Mouse (Mus musculus): ENCODE results near the gene Efna3. TPM values are rescaled to one million over a fixed set of nuclear protein-coding genes. Genes with fewer than 3 reads are reported as not detected.

Efna3 gene
- polyA plus RNA-seq, 1 experiment from 2014 or later: 9.0 TPM

DNA sequence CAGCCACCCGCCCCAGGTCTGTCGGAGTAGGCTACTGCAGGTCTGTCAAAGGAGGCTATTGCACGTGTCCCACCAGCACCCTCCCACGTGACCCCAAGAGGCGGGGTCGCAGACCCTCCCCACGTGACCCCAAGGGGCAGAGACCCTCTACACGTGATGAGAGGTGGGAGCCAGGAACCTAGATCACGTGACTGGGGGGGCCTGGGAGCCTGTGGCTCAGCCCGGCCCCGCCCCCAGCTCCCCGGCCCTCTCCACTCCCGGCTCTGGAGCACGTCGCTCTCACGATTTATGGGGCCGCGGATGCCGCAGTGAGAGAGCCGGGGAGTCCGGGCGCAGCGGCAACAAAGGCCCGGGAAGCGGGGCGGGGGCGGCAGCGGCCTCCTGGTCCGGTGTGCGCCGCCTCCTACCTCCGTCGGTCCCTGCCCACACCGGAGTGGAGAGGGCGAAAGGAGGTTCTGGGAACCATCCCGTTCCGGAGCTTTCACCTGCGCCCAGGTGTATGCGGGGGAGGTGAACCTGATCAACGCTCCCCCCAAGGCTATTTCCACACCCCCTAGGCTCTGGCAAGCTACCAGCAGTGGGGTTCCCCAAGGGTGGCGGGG is 2.1 kb downstream of the Efna3 start:
- H3K27ac ChIP-seq: peak overlapping the region; percentile 44; the same call in 1 of the 2 replicates
- H3K9ac ChIP-seq: peak overlapping the region; percentile 57
- peaks cover 43% of the 10 kb centered on the region for H3K27me3 ChIP-seq (replicated peaks)
- peak overlapping the region; percentile 98 for H3K4me2 ChIP-seq (replicated peaks)
- H3K36me3 ChIP-seq: no peaks in the 10 kb centered on the region
- H3K4me1 ChIP-seq (replicated peaks): peaks cover 51% of the 10 kb centered on the region
- WGBS: 1% methylated on average over 41 of the region's 41 CpGs
- peak overlapping the region; percentile 61 for H3K4me3 ChIP-seq (replicated peaks)
- peak; percentile 20 for ATAC-seq
- no peaks in the 10 kb centered on the region for H3K9me3 ChIP-seq

DNA sequence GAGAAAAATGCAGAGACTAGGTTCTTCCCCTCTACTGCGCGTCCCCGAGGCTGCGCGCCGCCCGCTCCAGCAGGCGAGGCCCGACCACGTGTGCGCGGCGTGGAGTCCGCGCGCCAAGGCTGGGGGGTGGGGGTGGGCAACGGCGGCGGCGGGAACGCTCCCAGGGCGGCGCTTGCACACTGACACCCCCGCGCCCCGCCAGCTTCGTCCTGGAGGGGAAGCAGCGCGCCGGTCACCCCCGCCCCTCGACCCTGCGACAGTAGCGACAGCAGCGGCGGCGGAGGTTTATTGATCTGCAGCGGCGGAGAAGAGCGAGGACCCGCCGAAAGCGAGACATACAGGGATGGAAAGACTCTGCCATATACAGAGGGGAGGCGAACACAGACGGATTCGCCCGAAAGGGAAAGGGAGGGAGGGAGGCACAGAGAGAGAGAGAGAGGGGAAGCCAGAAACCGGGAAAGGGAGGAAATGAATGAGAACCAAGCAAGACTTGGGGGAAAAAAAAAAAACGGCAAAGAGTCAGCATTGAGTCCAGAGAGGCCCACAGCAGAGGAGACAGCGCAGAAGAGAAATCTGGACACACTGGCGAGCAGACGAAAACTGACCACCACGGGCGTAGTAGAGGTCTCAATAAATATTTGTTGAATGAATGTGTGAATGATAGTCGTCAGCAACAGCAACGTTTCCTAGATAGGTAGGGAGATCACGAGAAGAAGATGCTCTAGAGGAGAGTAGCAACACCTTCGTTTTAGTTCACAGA is 3.0 kb downstream of the Efna3 start:
- Histone ChIP-seq H3K9ac (peak overlapping the region; percentile 43; the same call in 1 of the 2 replicates), H3K9me3 (no peaks in the 10 kb centered on the region), H3K36me3 (no peaks in the 10 kb centered on the region), H3K27ac (no peak overlapping the region), H3K27me3 (replicated peaks) (peaks cover 43% of the 10 kb centered on the region), H3K4me3 (replicated peaks) (peak overlapping the region; percentile 61), H3K4me1 (replicated peaks) (peaks cover 60% of the 10 kb centered on the region), H3K4me2 (replicated peaks) (peak overlapping the region; percentile 98)
- no peak for ATAC-seq
- 1% methylated on average over 57 of the region's 58 CpGs for WGBS

GRCm38 (mm10) chr3:89318971-89319590 is 3.7 kb downstream of the Efna3 start:
- Histone ChIP-seq H3K27ac (no peak overlapping the region), H3K9me3 (no peaks in the 10 kb centered on the region), H3K9ac (no peak overlapping the region), H3K4me2 (replicated peaks) (peak overlapping the region; percentile 98), H3K4me3 (replicated peaks) (peak overlapping the region; percentile 61), H3K36me3 (no peaks in the 10 kb centered on the region), H3K4me1 (replicated peaks) (peaks cover 64% of the 10 kb centered on the region), H3K27me3 (replicated peaks) (peaks cover 43% of the 10 kb centered on the region)
- ATAC-seq: no peak
- WGBS: 25% methylated on average over 21 of the region's 21 CpGs

GRCm38 (mm10) chr3:89318316-89318715 is 4.4 kb downstream of the Efna3 start:
- Histone ChIP-seq H3K4me2 (replicated peaks) (no peak overlapping the region), H3K27ac (no peak overlapping the region), H3K4me1 (replicated peaks) (peaks cover 64% of the 10 kb centered on the region), H3K4me3 (replicated peaks) (no peak overlapping the region), H3K9me3 (no peaks in the 10 kb centered on the region), H3K9ac (no peak overlapping the region), H3K27me3 (replicated peaks) (peaks cover 43% of the 10 kb centered on the region), H3K36me3 (no peaks in the 10 kb centered on the region)
- ATAC-seq: no peak
- 77% methylated on average over 8 of the region's 8 CpGs for WGBS

GRCm38 (mm10) chr3:89317246-89317645 is 5.5 kb downstream of the Efna3 start:
- peaks cover 62% of the 10 kb centered on the region for H3K4me1 ChIP-seq (replicated peaks)
- ATAC-seq: no peak
- 66% methylated on average over 6 of the region's 6 CpGs for WGBS
- H3K9me3 ChIP-seq: no peaks in the 10 kb centered on the region
- no peak overlapping the region for H3K9ac ChIP-seq
- H3K4me2 ChIP-seq (replicated peaks): peak overlapping the region; percentile 61; the same call in 1 of the 2 replicates
- H3K4me3 ChIP-seq (replicated peaks): no peak overlapping the region
- H3K36me3 ChIP-seq: no peaks in the 10 kb centered on the region
- peaks cover 40% of the 10 kb centered on the region for H3K27me3 ChIP-seq (replicated peaks)
- no peak overlapping the region for H3K27ac ChIP-seq

GRCm38 (mm10) chr3:89316833-89317232 is 5.9 kb downstream of the Efna3 start:
- H3K27ac ChIP-seq: peak overlapping the region; percentile 17; the same call in 1 of the 2 replicates
- peak; percentile 48 for ATAC-seq
- no peak overlapping the region for H3K4me3 ChIP-seq (replicated peaks)
- H3K9ac ChIP-seq: 0 out of 2 replicates have a peak overlapping the region, but pooled peaks have one; percentile 8
- H3K36me3 ChIP-seq: no peaks in the 10 kb centered on the region
- peak overlapping the region; percentile 61 for H3K4me2 ChIP-seq (replicated peaks)
- no peaks in the 10 kb centered on the region for H3K9me3 ChIP-seq
- WGBS: 0% methylated on average over 4 of the region's 4 CpGs
- peaks cover 37% of the 10 kb centered on the region for H3K27me3 ChIP-seq (replicated peaks)
- peaks cover 58% of the 10 kb centered on the region for H3K4me1 ChIP-seq (replicated peaks)

- H3K9ac ChIP-seq: peak overlapping the region; percentile 8; the same call in 1 of the 2 replicates
- peaks cover 51% of the 10 kb centered on the region for H3K4me1 ChIP-seq (replicated peaks)
- H3K4me3 ChIP-seq (replicated peaks): peak overlapping the region; percentile 27
- peaks cover 32% of the 10 kb centered on the region for H3K27me3 ChIP-seq (replicated peaks)
- peak overlapping the region; percentile 17; the same call in 1 of the 2 replicates for H3K27ac ChIP-seq
- 15% methylated on average over 39 of the region's 40 CpGs for WGBS
- no peaks in the 10 kb centered on the region for H3K36me3 ChIP-seq
- ATAC-seq: peak; percentile 40
- no peaks in the 10 kb centered on the region for H3K9me3 ChIP-seq
- peak overlapping the region; percentile 61 for H3K4me2 ChIP-seq (replicated peaks)
Measured at GRCm38 (mm10) chr3:89315930-89316831, 6.6 kb downstream of the Efna3 start.

DNA sequence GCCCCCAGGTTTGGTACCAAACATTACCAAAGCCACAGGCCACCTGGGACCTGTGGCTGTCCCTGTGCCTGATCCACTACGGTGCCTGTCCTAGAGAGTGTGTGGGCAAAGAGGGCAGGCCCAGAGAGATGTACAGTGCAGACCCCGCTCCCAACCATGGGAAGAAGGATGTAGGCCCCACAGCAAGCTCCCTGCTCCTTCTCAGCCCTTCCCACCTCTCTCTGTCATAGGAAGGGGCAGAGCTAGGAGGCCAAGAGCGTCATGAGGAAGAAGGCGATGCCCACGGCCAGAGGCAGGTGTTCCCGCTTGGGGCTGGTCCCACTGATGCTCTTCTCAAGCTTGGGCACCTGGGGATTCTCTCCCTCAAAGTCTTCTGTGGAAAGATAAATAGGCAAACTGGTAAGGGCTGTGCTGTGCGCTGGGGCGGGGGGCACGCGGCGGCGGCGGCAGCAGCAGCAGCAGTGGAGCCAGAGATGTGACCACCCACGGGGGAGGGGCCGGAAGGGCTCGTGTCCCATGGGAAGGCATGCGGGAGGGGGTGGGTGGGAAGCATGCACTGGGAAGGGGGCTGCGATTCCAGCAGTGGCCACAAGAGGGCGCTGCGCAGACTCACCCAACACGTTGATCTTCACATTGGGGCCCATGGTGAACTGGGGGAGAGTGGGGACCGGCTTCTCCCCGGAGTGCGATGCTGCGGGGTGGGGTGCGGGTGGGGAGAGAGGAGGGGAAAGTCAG is 7.4 kb downstream of the Efna3 start:
- peaks cover 24% of the 10 kb centered on the region for H3K27me3 ChIP-seq (replicated peaks)
- H3K9ac ChIP-seq: peak overlapping the region; percentile 11; the same call in 1 of the 2 replicates
- peak overlapping the region; percentile 61 for H3K4me2 ChIP-seq (replicated peaks)
- peaks cover 43% of the 10 kb centered on the region for H3K4me1 ChIP-seq (replicated peaks)
- H3K4me3 ChIP-seq (replicated peaks): peak overlapping the region; percentile 27
- 6% methylated on average over 26 of the region's 26 CpGs for WGBS
- no peaks in the 10 kb centered on the region for H3K9me3 ChIP-seq
- no peak overlapping the region for H3K27ac ChIP-seq
- peak; percentile 35 for ATAC-seq
- H3K36me3 ChIP-seq: no peaks in the 10 kb centered on the region

DNA sequence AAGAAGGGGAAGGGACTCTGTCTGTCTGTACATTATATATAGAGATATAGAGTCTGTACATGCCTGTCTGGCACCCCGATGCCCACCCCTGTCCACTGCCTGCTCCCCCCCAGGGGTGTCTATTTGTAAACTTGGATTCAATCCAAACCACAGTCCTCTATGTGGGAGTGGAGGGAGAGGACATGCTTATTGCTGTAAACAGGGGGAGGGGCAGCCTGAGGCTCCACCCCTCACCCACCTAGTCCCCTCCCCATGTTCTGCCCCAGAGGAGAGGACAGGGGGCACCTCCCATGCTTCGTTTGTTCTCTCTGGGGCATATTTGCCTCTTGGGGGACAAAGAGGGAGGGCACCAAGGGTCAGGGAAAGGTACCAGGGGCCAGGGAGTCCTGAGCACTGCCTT is 8.0 kb downstream of the Efna3 start:
- H3K27ac ChIP-seq: no peak overlapping the region
- 48% methylated on average over 2 of the region's 2 CpGs for WGBS
- peak overlapping the region; percentile 61 for H3K4me2 ChIP-seq (replicated peaks)
- peaks cover 37% of the 10 kb centered on the region for H3K4me1 ChIP-seq (replicated peaks)
- no peak overlapping the region; the same call in 1 of the 2 replicates for H3K9ac ChIP-seq
- no peak for ATAC-seq
- no peaks in the 10 kb centered on the region for H3K36me3 ChIP-seq
- H3K4me3 ChIP-seq (replicated peaks): no peak overlapping the region
- no peaks in the 10 kb centered on the region for H3K9me3 ChIP-seq
- peaks cover 20% of the 10 kb centered on the region for H3K27me3 ChIP-seq (replicated peaks)

DNA sequence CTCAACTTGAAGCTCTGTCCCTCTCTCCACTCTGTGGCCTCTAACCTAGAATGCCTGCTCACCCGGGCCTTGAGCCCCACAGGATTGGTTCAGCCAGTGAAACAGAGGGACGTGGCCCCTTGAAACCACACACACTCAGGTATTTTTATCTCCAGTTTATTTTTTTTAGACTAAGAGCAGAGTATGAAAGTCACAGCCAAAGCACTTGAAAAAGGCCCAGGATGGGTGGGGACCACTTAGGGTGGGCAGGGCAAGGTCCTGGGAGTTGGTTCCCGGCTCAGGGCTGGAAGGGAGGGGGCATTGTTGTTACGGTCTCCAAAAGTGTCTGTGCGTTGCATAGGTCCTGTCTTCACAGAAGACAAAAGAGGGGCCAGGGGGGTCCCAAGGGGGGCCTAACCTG is 8.4 kb downstream of the Efna3 start:
- no peaks in the 10 kb centered on the region for H3K36me3 ChIP-seq
- H3K4me3 ChIP-seq (replicated peaks): no peak overlapping the region
- H3K27me3 ChIP-seq (replicated peaks): peaks cover 17% of the 10 kb centered on the region
- no peaks in the 10 kb centered on the region for H3K9me3 ChIP-seq
- peaks cover 33% of the 10 kb centered on the region for H3K4me1 ChIP-seq (replicated peaks)
- no peak overlapping the region for H3K27ac ChIP-seq
- WGBS: 61% methylated on average over 5 of the region's 5 CpGs
- no peak overlapping the region for H3K9ac ChIP-seq
- no peak for ATAC-seq
- no peak overlapping the region for H3K4me2 ChIP-seq (replicated peaks)

GRCm38 (mm10) chr3:89308089-89308488 is 14.7 kb downstream of the Efna3 start:
- 5% methylated on average over 9 of the region's 9 CpGs for WGBS
- H3K4me2 ChIP-seq (replicated peaks): no peak overlapping the region
- no peak overlapping the region for H3K9ac ChIP-seq
- H3K4me1 ChIP-seq (replicated peaks): peaks cover 8% of the 10 kb centered on the region
- no peaks in the 10 kb centered on the region for H3K9me3 ChIP-seq
- no peak overlapping the region for H3K27ac ChIP-seq
- H3K4me3 ChIP-seq (replicated peaks): no peak overlapping the region
- no peaks in the 10 kb centered on the region for H3K27me3 ChIP-seq (replicated peaks)
- H3K36me3 ChIP-seq: no peaks in the 10 kb centered on the region
- ATAC-seq: peak; percentile 67; the same call in 1 of the 2 replicates

Data from intestine, embryonic 15.5 days (tissue).